Mouse (Mus musculus) forebrain, embryonic 14.5 days (tissue): ENCODE data around the gene Zfp341. TPM values are rescaled to one million over a fixed set of nuclear protein-coding genes. Genes with fewer than 3 reads are reported as not detected.

Experiments
- ATAC-seq: fragments of 200-750 bp; cut with Nextera tagmentation; 2 replicates; pipeline ENCODE4 v1.8.0; 2017; ENCODE audit warnings: mild to moderate bottlenecking, moderate library complexity
- DNase-seq: peaks from one replicate; pipeline ENCODE4 v3.0.0-alpha.2; 2015; ENCODE audit warnings: low spot score
- H3K27ac ChIP-seq: fragments of 300-500 bp; sonication (generic); 2 replicates; pipeline ENCODE4 v1.5.1; 2014; ENCODE audit warnings: low read depth, mild to moderate bottlenecking, control low read depth, low read length, moderate library complexity
- H3K27me3 ChIP-seq: fragments of 300-500 bp; sonication (generic); replicated peaks from 2 replicates; pipeline ENCODE4 v1.6.1; 2014; ENCODE audit warnings: low read length, control low read depth, mixed read lengths; ENCODE audit not compliant: control insufficient read depth, insufficient read depth
- H3K36me3 ChIP-seq: fragments of 300-500 bp; sonication (generic); 2 replicates; pipeline ENCODE4 v1.6.1; 2014; ENCODE audit warnings: low read length, control low read depth; ENCODE audit not compliant: control insufficient read depth, insufficient read depth
- H3K4me1 ChIP-seq: fragments of 300-500 bp; sonication (generic); 2 replicates; pipeline ENCODE4 v1.6.1; 2014; ENCODE audit warnings: antibody characterized with exemption, low read length, control low read depth; ENCODE audit not compliant: control insufficient read depth, insufficient read depth
- H3K4me2 ChIP-seq: fragments of 300-500 bp; sonication (generic); 2 replicates; pipeline ENCODE4 v1.6.1; 2014; ENCODE audit warnings: mild to moderate bottlenecking, control low read depth, low read length
- H3K4me3 ChIP-seq: fragments of 300-500 bp; sonication (generic); 2 replicates; pipeline ENCODE4 v1.5.1; 2014; ENCODE audit warnings: low read depth, low read length, control low read depth
- H3K9ac ChIP-seq: fragments of 300-500 bp; sonication (generic); 2 replicates; pipeline ENCODE4 v1.6.1; 2014; ENCODE audit warnings: mild to moderate bottlenecking, low read length, control low read depth, moderate library complexity
- H3K9me3 ChIP-seq: fragments of 300-500 bp; sonication (generic); replicated peaks from 2 replicates; pipeline ENCODE4 v1.6.1; 2016; ENCODE audit warnings: low read length, control low read depth, mixed read lengths; ENCODE audit not compliant: control insufficient read depth
- WGBS: fragments of 180-500 bp; shearing (Covaris S2); extraction: QIAGEN DNeasy Blood & Tissue Kit; methylation state at CpG from one replicate; pipeline ENCODE4 v1.1.7; 2014; 5-methylcytosine and 5-hydroxymethylcytosine counted together
- polyA plus RNA-seq: library from polyadenylated mRNA; unstranded; fragments of >200 nt; fragmentation: Nextera tagmentation; extraction: Ambion mirVana; gene quantifications from 2 replicates; pipeline ENCODE4 v1.2.1, GENCODE M21; 2014

Gene Zfp341
- polyA plus RNA-seq, 1 experiment from 2014 or later: 2.4 TPM

DNA sequence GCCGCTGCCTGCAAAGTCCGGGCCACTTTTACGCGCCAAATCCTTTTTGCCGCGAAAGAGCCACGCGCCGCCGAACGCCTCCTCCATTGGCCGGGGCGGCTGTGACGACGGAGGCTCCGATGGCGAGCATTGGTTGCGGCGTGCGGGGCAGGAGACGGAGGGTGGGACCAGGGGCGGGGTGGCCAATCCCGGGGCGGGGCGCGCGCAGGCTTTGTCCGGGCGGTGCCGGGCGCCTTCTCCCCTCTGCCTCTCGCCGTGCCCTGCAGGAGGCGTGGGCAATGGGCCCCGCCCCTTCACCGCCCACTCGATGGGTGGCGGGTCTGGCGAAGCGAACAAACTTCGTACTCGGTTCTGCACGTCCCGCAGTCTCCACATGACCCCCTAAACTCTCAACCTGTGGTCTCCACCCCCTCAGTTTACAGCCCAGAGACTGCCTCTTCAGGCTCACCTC is 43.2 kb upstream of the Zfp341 start, which contains the start of gene E2f1:
Gene E2f1, minus strand, starts transcription at position 57 of the 451 bp plus-strand sequence.
- WGBS: under 1% methylated on average over 41 of the region's 44 CpGs
- peaks cover 18% of the 10 kb centered on the region; the same call in 1 of the 2 replicates for H3K4me1 ChIP-seq

DNA sequence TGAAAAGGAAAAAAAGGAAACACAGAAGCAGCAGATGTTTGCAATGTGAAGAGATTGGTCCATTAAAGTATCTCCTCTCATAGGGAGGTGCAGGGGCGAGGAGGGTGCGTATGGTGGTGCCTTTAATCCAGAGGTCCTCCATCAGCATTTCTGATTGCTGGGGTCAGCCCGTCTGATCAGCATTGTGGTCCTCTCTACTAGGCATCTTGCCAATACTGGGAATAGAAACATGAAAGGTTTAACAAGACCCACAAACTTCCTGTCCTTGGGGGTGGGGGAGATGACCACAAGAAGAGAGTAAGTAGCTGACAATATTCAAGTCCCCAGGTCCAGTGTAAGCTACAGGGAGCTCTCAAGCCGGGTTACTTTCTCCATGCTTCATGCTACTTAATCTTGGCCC is 42.4 kb upstream of the Zfp341 start:
- Histone ChIP-seq H3K36me3 (no peaks in the 10 kb centered on the region), H3K9me3 (no peaks in the 10 kb centered on the region), H3K4me3 (no peak overlapping the region), H3K27me3 (no peaks in the 10 kb centered on the region), H3K27ac (no peak overlapping the region; the same call in 1 of the 2 replicates), H3K9ac (no peak overlapping the region), H3K4me1 (peaks cover 18% of the 10 kb centered on the region; the same call in 1 of the 2 replicates), H3K4me2 (peak overlapping the region; percentile 89)
- WGBS: 65% methylated on average over 4 of the region's 4 CpGs
- no peak for DNase-seq
- no peak for ATAC-seq

More for the DNA sequence above, 43.2 kb upstream of the Zfp341 start, which contains the start of gene E2f1:
- H3K4me2 ChIP-seq: peak within 1 kb of the TSS; percentile 89
- peak within 1 kb of the TSS; percentile 83 for H3K4me3 ChIP-seq
- peak; percentile 97 for DNase-seq
- no peaks in the 10 kb centered on the region for H3K36me3 ChIP-seq
- H3K27me3 ChIP-seq: no peaks in the 10 kb centered on the region
- ATAC-seq: peak; percentile 97
- H3K9ac ChIP-seq: peak within 1 kb of the TSS; percentile 67
- no peaks in the 10 kb centered on the region for H3K9me3 ChIP-seq
- H3K27ac ChIP-seq: peak within 1 kb of the TSS; percentile 89

DNA sequence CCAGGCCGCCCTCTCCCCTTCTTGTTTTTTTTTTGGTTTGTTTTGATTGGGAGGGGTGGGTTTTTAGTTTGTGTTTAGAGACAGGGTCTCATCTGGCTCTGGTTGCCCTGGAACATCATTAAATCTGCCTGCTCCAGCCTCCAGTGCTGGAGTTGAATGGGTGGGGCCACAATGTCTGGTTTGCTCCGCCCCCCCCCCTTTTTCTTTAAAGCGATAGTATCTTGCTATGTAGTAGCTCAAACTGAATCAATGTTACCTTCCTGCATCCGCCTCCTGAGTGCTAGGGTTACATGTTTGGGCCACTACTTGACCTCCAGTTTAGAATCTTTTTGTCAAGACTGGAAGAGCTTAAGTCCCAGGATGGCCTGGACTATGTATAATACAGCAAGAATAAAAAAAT is 41.8 kb upstream of the Zfp341 start:
- Histone ChIP-seq H3K4me3 (no peak overlapping the region), H3K9ac (no peak overlapping the region), H3K9me3 (no peaks in the 10 kb centered on the region), H3K4me2 (no peak overlapping the region), H3K4me1 (peaks cover 18% of the 10 kb centered on the region; the same call in 1 of the 2 replicates), H3K27me3 (no peaks in the 10 kb centered on the region), H3K27ac (no peak overlapping the region), H3K36me3 (no peaks in the 10 kb centered on the region)
- no peak for DNase-seq
- no peak for ATAC-seq
- WGBS: 77% methylated on average over 4 of the region's 4 CpGs

DNA sequence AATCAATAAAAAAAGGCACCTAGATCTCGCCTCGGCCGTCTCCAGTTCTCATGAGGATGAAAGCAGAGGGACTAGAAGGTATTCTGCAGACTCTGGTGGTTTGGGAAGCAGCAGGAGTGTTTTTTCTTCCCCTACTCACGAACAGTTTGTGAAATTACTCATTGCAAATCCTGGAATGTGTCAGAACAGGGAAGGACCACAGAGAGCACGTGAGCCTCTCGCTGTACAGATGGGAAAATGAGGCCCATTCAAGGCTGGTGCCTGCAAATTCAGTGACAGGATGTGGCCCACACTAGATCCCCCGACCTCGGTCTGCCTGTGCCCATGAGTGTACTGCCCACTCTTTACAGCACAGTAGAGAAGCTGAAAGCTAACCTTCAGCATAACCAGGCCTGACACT is 41.1 kb upstream of the Zfp341 start:
- no peak overlapping the region for H3K4me2 ChIP-seq
- DNase-seq: no peak
- ATAC-seq: no peak
- no peak overlapping the region for H3K27ac ChIP-seq
- no peaks in the 10 kb centered on the region for H3K9me3 ChIP-seq
- no peaks in the 10 kb centered on the region for H3K27me3 ChIP-seq
- H3K4me3 ChIP-seq: no peak overlapping the region
- no peak overlapping the region for H3K9ac ChIP-seq
- H3K36me3 ChIP-seq: no peaks in the 10 kb centered on the region
- peaks cover 14% of the 10 kb centered on the region; the same call in 1 of the 2 replicates for H3K4me1 ChIP-seq
- 81% methylated on average over 8 of the region's 8 CpGs for WGBS

DNA sequence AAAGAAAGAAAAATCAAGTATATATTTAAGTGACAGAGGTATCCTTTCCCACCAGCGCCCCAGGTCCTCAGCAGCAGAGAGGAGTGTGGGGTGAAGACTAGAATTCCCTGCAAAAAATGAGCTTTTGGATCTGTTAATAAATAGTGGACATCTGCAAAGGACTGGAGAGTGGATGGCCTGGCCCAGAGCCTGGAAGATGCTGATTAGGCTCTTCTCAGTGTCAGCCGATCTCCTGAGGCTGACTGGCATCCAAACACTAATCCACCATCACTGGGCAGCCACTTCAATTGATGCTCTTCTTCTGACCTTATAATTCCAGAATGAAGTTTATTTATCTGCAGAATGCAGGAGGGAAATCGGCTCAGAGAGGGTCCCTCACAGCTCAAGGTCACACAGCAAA is 40.1 kb upstream of the Zfp341 start:
- no peak overlapping the region for H3K4me3 ChIP-seq
- no peak for DNase-seq
- no peaks in the 10 kb centered on the region for H3K36me3 ChIP-seq
- H3K4me2 ChIP-seq: no peak overlapping the region
- peaks cover 12% of the 10 kb centered on the region; the same call in 1 of the 2 replicates for H3K4me1 ChIP-seq
- H3K9me3 ChIP-seq: no peaks in the 10 kb centered on the region
- 80% methylated on average over 3 of the region's 3 CpGs for WGBS
- no peaks in the 10 kb centered on the region for H3K27me3 ChIP-seq
- no peak overlapping the region for H3K9ac ChIP-seq
- ATAC-seq: no peak
- no peak overlapping the region for H3K27ac ChIP-seq

DNA sequence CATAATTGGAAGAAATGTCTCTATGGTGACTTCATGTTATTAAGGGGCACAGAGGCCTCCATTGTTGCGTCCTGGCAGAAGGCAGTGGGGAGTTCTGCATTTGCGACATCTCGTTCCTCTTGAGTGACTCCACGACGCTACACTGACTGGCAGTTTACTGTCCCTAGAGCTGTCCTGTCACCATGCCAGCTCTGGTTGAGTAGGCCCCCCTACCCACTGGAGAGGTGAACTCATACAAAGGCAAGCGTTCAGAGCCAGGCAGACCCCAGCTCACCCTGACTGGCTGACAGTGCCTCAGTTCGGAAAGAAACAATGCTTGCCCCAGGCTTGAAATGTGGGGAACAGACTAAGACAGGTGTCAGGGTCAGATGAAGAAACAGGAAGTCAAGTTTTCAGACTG is 38.8 kb upstream of the Zfp341 start:
- WGBS: 24% methylated on average over 7 of the region's 7 CpGs
- H3K36me3 ChIP-seq: no peaks in the 10 kb centered on the region

DNA sequence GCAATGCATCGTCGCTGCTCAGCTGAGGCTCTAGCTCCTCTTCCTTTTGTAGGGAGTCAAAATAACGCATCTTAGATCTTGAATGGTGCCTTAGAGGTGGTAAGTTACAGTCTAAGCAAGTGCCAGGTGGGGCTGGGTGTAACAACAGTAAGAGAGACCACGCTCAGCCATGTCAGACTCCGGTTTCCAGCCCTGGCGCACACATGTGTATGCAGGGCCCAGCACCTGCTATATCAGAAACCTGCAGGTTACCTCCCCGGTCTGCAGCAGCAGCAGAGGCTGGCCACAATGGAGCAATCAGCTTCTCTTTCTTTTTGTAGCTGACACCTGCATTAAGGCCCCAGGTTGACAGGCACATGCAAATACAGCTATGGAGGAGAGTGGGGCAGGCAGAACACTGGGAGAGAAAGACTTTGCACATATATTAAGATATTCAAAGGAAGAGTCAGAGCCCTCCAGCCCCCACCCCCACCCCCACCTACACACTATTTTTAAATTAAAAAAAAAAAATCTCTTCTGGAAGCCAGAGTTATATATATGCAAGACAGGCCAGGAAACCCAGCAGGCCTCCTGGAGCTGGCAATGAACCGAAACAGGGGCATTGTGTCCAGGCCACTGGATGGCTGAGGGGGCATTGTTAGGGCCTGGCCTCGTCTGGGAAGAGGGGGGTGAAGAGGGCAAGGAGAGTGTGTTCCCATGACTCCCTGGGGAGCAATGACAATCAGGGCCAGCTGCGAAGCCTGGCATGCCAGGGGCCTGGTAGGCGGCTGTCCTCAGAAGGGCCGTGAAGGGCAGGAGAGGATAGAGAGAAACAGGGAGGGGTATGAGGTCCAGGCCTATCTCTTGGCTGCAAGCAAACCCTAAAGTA is 36.0 kb upstream of the Zfp341 start:
- no peaks in the 10 kb centered on the region for H3K9me3 ChIP-seq
- peak overlapping the region; percentile 35; the same call in 1 of the 2 replicates for H3K27ac ChIP-seq
- no peak overlapping the region for H3K4me2 ChIP-seq
- 0 out of 2 replicates have a peak, but pooled peaks cover 5% of the 10 kb centered on the region for H3K4me1 ChIP-seq
- no peaks in the 10 kb centered on the region for H3K27me3 ChIP-seq
- H3K9ac ChIP-seq: no peak overlapping the region
- H3K36me3 ChIP-seq: no peaks in the 10 kb centered on the region
- ATAC-seq (peak; percentile 50; the same call in 1 of the 2 replicates), DNase-seq (no peak)
- H3K4me3 ChIP-seq: no peak overlapping the region
- WGBS: 24% methylated on average over 12 of the region's 12 CpGs

More for the DNA sequence above, 38.8 kb upstream of the Zfp341 start:
- H3K9me3 ChIP-seq: no peaks in the 10 kb centered on the region
- no peaks in the 10 kb centered on the region for H3K27me3 ChIP-seq
- H3K9ac ChIP-seq: no peak overlapping the region
- H3K4me2 ChIP-seq: no peak overlapping the region
- DNase-seq: no peak
- peaks cover 5% of the 10 kb centered on the region; the same call in 1 of the 2 replicates for H3K4me1 ChIP-seq
- ATAC-seq: no peak
- no peak overlapping the region for H3K4me3 ChIP-seq
- 0 out of 2 replicates have a peak overlapping the region, but pooled peaks have one; percentile 30 for H3K27ac ChIP-seq

DNA sequence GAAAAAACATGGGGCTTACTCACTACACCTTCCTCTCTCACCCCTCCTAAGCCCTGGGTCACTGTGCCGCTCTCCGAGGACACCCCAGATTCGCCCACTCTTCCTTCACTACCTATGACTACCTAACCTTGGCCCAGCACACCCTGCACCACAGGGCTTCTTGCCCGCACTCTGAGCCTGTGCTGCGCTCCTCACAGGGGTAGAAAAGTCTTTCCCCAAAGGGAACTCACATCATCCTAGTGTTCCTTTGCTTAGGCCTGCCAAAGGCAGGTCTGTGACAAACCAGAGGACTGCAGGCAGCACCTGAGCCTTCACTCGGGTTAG is 35.4 kb upstream of the Zfp341 start:
- H3K27me3 ChIP-seq: no peaks in the 10 kb centered on the region
- ATAC-seq (no peak), DNase-seq (no peak)
- no peaks in the 10 kb centered on the region for H3K36me3 ChIP-seq
- H3K4me1 ChIP-seq: 0 out of 2 replicates have a peak, but pooled peaks cover 5% of the 10 kb centered on the region
- H3K9me3 ChIP-seq: no peaks in the 10 kb centered on the region
- 72% methylated on average over 6 of the region's 6 CpGs for WGBS
- H3K27ac ChIP-seq: peak overlapping the region; percentile 35; the same call in 1 of the 2 replicates
- H3K9ac ChIP-seq: no peak overlapping the region
- no peak overlapping the region for H3K4me3 ChIP-seq
- no peak overlapping the region for H3K4me2 ChIP-seq

DNA sequence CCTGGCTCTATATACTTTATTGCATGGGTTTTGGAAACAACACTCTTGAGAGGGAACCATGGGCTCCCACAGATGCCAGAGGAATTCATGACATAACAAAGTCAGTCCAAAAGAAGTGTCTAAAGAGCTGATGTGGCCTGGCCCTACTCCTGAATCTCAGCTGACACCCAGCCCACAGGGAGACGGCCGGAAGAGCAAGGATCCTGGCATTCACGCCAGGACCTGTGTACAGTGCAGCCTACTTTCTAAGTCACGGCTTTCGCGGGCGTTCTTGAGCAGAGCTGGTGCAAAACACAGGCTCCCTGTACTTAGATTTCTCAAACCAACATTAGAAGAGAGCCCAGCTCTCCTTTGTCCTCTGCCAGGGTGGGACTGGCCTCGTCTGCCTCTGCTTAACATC is 32.5 kb upstream of the Zfp341 start:
- DNase-seq (no peak), ATAC-seq (no peak)
- Histone ChIP-seq H3K27me3 (no peaks in the 10 kb centered on the region), H3K9ac (no peak overlapping the region), H3K4me3 (no peak overlapping the region), H3K27ac (no peak overlapping the region), H3K9me3 (no peaks in the 10 kb centered on the region), H3K36me3 (no peaks in the 10 kb centered on the region), H3K4me1 (peaks cover 24% of the 10 kb centered on the region), H3K4me2 (no peak overlapping the region)
- WGBS: 83% methylated on average over 8 of the region's 8 CpGs
